Mouse (Mus musculus): ENCODE results near the gene Hdc. TPM values are rescaled to one million over a fixed set of nuclear protein-coding genes. Genes with fewer than 3 reads are reported as not detected.
"Not testable (repeated sequence)": the region's sequence is repeated elsewhere in the genome, so short reads cannot be mapped to it uniquely, and the experiment has no call there.

Gene Hdc
- total RNA-seq, 2 experiments from 2014 or later = 1.1 TPM

DNA sequence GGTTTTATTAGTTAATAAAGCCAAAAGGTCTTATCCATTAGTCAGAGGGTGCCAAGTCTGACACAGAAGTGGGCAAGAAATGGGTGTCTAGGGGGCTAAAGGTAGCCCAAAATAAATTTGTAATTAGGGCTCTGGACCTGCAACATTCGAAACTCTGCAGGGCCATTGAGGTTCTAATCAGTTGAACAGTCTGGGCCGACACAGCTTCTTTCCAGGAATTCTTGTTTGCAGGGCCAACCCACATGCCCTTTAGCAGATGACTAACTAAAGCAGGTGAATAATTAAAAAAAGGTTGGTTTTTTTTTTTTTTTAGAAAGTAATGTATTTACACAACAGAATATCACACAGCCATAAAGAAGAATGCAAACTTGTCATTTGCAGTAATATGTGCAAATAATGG, 3.4 kb upstream of the Hdc start:
- no peak for DNase-seq (ENCODE audit: low spot score in 2 of 2)
- no peak for TF ChIP-seq CTCF (conservative IDR thresholded peaks at IDR 0.05)
- H3K4me3 ChIP-seq = no peak overlapping the region
- H3K27ac ChIP-seq = no peak overlapping the region

DNA sequence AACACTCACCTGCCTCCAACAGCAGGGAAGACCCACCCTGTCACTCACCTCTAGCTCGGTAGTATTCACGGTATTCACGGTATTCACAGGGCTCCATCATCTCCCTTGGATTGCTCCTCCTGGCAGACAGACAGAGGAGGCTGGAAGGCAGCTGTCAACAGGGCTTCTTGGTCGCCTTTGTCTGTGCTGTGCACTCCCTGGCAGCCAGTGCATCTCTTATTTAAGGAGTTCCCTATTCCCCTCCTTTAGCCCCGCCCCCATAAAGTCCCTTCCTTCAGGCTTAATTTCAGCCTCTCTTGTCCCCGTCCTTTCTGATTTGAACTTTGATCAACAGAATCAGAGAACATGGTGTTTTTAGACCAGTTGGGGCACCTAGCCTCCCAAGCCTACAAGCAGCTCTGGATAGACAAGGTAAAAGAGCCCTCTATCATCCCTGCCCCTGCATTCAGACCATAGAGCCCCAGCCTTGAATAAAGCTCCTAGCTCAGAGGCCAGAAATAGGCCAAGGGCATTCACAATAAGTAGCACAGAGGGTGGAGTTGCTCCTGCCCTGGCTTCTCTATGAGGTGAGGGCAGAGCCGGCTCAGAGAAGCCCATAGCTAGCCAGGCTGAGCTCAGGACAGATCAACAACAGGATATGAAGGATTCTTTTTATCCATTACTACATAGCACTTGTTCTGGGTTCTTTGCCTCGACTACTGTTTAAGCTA, 474 bp downstream of the Hdc start:
- H3K27ac ChIP-seq = no peak overlapping the region
- no peak for DNase-seq (ENCODE audit: low spot score in 2 of 2)
- H3K4me3 ChIP-seq = no peak overlapping the region
- no peak for TF ChIP-seq CTCF (conservative IDR thresholded peaks at IDR 0.05)

DNA sequence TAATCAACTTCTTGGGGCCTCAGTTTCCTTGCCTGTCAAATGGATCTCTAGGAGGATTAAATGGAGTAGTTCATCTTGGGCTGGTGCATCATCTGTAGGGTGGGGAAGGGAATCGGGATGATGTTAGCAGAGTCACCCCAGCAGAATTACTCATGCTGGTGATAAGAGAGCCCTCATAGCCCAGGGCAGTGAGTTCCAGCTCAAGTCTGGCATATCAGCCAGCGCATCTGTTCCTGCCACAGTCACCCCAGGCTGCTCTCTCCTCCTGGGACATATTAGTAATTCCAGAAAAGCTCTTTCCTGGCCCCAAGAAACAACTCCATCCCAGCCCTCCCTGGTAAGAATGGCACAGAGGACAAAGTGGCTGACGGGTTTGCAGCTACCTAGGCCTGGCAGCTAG, 3.7 kb downstream of the Hdc start:
- DNase-seq (ENCODE audit: low spot score in 2 of 2) = no peak
- Histone ChIP-seq H3K4me3 (no peak overlapping the region), H3K27ac (no peak overlapping the region)
- TF ChIP-seq CTCF (conservative IDR thresholded peaks at IDR 0.05) = no peak

DNA sequence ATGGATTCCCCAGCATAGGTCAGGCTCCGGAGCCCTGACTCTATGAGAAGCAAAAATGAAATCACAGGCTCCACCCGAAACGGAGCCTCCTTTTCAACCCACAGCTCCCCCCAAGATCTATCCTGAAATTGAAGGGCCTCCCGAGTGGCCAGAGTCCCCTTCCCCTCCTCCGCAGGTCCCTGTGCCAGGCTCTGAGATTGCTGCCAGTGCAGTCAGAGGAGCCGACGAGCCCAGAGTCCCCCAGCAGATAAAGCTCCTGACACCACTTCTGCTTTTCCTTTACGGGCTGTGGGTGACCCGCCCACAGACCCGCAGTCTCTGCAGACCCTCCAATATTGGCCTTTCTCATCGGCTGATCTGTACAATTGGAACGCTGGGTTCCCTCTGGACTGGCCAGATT, 9.5 kb downstream of the Hdc start:
- not testable (repeated sequence) for H3K27ac ChIP-seq; H3K4me3 ChIP-seq; DNase-seq (ENCODE audit: low spot score in 2 of 2)

DNA sequence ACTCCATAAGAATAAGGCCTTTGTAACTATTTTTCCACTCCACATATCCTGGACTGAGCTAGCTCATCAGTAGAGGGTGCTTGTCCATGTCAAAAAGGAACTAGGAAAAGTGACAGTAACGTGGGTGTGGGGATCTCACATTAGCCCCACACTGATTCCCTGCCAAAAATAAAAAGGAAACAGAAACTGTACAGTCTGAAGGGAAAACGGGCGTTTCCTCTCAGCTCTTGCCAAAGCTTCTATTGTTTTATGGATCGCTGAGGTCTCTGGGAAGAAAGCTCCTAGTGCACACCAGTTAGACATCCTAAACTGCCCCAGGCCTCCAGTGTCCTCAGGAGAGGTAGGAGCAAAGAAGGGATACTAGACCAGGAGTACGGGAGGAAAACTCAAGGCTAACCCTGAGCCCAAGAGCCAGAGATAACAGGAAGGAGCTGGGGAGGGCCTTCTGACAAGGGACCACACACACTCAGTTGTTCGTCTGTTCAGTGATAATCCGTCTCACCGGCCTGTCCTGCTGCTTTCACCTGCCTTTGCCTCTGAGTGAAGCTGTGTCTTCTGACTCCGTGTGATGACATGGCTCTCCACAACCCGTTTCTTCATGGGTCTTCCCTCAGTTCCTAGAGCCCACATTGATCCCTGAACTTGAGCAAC, 11.4 kb downstream of the Hdc start:
- DNase-seq (ENCODE audit: low spot score in 2 of 2) = no peak
- no peak overlapping the region for H3K4me3 ChIP-seq
- H3K27ac ChIP-seq = no peak overlapping the region
- no peak for TF ChIP-seq CTCF (conservative IDR thresholded peaks at IDR 0.05)

DNA sequence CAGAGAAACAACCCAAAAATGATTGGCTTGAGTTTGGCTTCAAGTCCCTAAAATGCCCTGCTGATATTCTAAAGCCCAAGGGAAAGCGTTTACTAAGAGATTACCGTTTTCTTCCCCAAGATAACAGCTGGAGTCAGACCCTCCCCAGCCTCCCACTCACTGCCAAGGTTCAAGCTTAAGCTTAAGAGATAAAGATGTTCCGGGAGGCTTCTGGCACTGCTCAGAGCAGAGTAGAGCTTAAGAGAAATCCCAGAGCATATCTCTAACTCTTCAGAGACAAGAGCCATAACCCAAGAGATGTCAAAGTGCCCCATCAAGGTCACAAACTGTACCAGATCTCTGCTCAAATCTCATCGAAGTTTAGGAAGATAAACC, 12.4 kb downstream of the Hdc start:
- H3K27ac ChIP-seq = no peak overlapping the region
- TF ChIP-seq CTCF (conservative IDR thresholded peaks at IDR 0.05) = no peak
- DNase-seq (ENCODE audit: low spot score in 2 of 2) = no peak
- no peak overlapping the region for H3K4me3 ChIP-seq

DNA sequence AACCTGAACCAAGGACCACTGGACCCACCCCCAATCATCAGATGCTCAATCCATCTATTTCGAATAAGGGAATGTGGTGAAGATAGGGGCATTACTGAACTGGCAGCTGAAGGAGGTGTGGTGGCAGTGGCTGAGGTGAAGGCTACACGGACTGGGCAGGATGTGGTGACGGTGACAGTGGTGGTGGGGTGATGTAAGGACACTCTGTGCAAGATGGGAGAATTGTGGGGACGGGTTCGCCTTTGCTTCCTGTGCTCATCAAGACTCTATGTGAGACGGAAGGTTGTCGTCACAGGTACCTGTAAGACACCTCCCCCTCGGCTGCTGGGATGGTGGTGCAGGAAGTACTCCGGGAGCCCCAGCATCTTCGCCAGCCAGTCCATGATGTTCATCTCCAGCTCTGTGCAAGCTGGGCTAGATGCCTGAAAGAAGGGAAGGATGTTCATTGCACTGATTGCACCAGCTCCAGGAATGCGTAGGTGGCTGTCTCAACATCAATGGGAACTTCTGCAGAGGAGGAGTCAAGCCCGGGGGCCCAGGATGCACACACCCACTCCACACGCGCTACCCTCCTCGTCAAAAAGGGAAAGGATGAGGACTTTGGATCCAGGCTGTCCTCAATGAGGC, 12.9 kb downstream of the Hdc start:
- Histone ChIP-seq H3K4me3 (no peak overlapping the region), H3K27ac (no peak overlapping the region)
- no peak for TF ChIP-seq CTCF (conservative IDR thresholded peaks at IDR 0.05)
- DNase-seq (ENCODE audit: low spot score in 2 of 2) = no peak

DNA sequence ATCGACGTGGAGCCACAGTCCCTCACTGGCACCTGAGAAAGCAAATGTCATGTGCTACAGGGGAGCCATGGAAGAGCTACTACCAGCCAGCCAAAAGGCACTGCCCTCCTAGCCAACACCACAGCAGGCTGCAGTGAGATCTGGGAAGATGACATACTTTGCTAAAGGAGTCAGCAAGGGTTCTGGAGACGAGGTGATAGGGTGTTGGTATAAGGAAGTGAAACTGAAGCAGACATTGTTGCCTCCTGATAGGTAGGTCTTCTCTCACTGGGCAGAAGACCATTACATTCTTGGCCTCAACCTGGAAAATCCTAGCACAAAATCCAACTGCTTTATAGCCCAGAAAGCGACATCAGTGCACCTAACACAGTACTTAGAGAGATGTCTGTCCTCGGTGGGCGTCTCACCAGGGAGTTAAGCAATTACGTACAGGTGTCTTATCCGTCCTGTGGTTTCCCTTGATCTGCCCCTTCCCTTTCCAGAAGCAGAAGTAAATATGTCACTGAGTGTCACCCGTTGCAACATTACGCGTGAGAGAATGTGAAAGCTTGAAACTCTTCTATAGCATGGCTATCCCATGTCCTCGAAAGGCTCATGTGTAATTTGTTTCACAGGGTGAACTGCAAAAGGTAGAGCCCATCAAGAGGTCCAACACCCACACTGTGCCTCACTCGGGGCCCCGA, 17.0 kb downstream of the Hdc start:
- H3K27ac ChIP-seq = no peak overlapping the region
- no peak for TF ChIP-seq CTCF (conservative IDR thresholded peaks at IDR 0.05)
- no peak for DNase-seq (ENCODE audit: low spot score in 2 of 2)

DNA sequence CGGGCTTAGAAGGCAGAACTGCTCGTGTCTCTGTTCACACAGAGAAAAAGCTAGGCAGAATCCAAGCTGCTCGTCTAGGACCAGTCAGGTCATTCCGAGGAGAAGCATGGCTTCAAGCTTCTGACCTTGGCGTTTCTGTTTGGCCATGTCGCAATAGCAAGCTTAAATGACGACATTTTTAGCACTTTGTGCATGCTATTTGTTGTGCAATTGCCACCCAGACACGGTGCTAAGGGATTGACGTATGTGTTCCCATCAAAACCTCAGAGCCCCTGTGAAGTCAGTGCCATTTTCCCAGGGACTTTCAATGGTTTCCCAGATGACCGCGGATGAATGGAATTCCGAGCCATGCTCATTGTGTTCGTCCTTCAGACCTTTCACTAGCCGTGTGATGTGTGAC, 18.6 kb downstream of the Hdc start:
- Histone ChIP-seq H3K4me3 (no peak overlapping the region), H3K27ac (no peak overlapping the region)
- no peak for DNase-seq (ENCODE audit: low spot score in 2 of 2)
- TF ChIP-seq CTCF (conservative IDR thresholded peaks at IDR 0.05) = no peak

More for the DNA sequence above, 17.0 kb downstream of the Hdc start:
- H3K4me3 ChIP-seq = no peak overlapping the region

DNA sequence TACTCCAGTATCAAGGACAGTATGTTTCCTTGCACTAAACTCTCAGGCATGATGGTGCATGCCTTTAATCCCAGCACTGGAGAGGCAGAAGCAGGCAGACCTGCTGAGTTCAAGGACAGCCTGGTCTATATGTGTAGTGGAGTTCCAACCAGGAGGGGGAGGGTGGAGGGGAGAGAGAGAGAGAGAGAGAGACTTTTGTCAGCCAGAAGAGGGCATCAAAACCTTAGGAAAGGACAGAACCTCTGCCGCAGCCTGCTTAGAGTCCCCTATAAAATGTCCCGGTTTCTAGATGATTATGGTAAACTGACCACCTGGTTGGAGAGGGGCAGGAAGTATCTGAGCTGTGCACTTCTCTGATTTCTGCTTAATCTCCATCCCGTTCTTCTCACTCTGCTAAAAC, 20.1 kb downstream of the Hdc start:
- H3K4me3 ChIP-seq = no peak overlapping the region
- TF ChIP-seq CTCF (conservative IDR thresholded peaks at IDR 0.05) = peak; percentile 77
- no peak overlapping the region for H3K27ac ChIP-seq
- no peak for DNase-seq (ENCODE audit: low spot score in 2 of 2)

DNA sequence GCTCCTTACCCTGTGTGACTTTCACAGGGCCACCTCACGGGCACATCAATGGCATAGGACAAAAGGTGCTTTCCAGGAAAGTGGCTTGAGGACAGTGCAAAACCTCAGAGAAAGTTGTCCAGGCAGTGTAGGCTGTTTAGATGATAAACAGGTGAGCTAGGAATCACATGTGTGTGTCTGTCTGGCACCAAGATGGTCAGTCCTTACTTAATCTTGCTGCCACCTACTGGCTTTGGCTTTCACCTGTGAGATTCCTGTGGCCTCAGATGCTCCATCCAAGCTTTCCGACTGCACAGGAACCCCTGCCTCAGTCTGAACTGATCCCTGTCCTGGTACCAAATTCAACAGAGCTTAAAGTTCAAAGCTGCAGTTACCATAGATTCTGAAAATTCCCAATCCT, 20.7 kb downstream of the Hdc start:
- Histone ChIP-seq H3K4me3 (no peak overlapping the region), H3K27ac (peak overlapping the region; percentile 64; the same call in 1 of the 2 replicates)
- no peak for TF ChIP-seq CTCF (conservative IDR thresholded peaks at IDR 0.05)
- DNase-seq (ENCODE audit: low spot score in 2 of 2) = no peak

DNA sequence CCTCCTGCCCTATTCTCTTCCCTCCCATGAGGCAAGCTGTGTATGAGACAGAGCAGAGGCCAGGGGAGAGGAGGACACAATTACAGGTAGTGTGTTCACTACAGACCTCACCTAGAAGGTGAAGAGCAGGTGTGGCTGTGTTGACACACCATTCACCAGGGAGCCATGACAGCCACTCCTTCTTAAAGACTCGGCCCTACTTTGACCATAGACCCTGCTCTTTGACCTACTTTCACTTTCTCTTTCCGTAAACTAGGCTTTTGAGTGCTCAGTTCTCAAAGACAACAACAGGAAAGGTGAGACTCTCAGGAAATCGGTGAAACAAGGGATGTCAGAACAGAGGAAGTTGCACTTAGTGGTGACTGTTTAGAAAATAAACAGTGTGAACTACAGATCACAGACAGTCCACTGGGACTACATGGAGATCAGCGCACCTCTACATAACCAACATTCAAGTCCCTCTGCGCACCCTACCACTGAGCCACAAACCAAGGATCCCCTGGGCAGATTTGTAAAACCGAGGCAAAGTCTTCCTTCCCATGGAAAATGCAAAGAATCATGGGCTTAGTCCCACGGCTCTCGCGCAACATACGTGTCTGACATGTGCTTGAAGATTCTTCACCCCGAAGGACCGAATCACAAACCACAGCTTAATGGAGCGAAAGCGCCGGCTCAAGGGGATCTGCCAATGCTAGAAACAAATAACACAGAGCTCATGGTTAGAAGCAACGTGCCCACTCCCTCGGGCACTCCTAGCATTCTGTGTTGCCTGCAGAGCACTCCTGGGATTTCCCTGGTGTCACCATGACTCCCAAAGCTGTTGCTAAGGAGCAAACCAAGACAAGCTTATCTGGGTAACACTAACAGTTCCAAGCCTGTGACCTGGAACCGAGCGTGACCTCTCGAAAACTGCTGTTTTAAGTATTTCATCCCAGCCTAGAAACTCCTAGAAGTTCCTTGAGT, 21.5 kb downstream of the Hdc start:
- no peak for TF ChIP-seq CTCF (conservative IDR thresholded peaks at IDR 0.05)
- peak overlapping the region; percentile 64 for H3K27ac ChIP-seq
- DNase-seq (ENCODE audit: low spot score in 2 of 2) = peak in 1 of 2 experiments; percentile 15

More for the DNA sequence above, 21.5 kb downstream of the Hdc start:
- no peak overlapping the region for H3K4me3 ChIP-seq
